In genomic region chr7:126377278-126378158, GRCm38 (mm10) we compare ENCODE assay signal across 8 mouse cellular contexts. TPM values are rescaled to one million over a fixed set of nuclear protein-coding genes. Genes with fewer than 3 reads are reported as not detected.
DNase-seq lines count a peak whose midpoint lies in the region; ATAC-seq lines count a peak whose summit lies in the region.

Gene Spns1 (minus strand): TSS chr7:126377450.

- peak; percentile 94 for DNase-seq in T-cell, adult 2 months (ENCODE audit: low spot score)
- peak; percentile 99 for DNase-seq in cerebellum, postnatal 36 days
- DNase-seq in frontal cortex, postnatal 36 days (ENCODE audit: low spot score in 2 of 2): peak; percentile 98 to 99
- peak; percentile 98 for DNase-seq in left cerebral cortex, adult 11 months (ENCODE audit: low spot score)
- DNase-seq in lung, postnatal 4 days: peak; percentile 95 to 96
- DNase-seq in retina, postnatal 7 days (ENCODE audit: low read depth, low spot score): peak; percentile 93
- DNase-seq in urinary bladder, adult 2 months (ENCODE audit: low spot score): peak; percentile 81

- WGBS in hindbrain, embryonic 15.5 days: under 1% methylated on average over 33 of the region's 33 CpGs

- H3K9me3 ChIP-seq in hindbrain, embryonic 15.5 days: no peaks in the 10 kb centered on the region

- H3K4me3 ChIP-seq in hindbrain, embryonic 15.5 days: peak within 1 kb of the TSS; percentile 82

- H3K4me1 ChIP-seq in hindbrain, embryonic 15.5 days (replicated peaks): peaks cover 24% of the 10 kb centered on the region

- H3K4me2 ChIP-seq in hindbrain, embryonic 15.5 days: peak within 1 kb of the TSS; percentile 91

- H3K27ac ChIP-seq in hindbrain, embryonic 15.5 days (replicated peaks): peak within 1 kb of the TSS; percentile 83

- peak; percentile 96 for ATAC-seq in hindbrain, embryonic 15.5 days (ENCODE audit: low FRiP score, low read depth)

- H3K36me3 ChIP-seq in hindbrain, embryonic 15.5 days: peaks cover 10% of the 10 kb centered on the region

- peak within 1 kb of the TSS; percentile 78 for H3K9ac ChIP-seq in hindbrain, embryonic 15.5 days

- H3K27me3 ChIP-seq in hindbrain, embryonic 15.5 days: no peaks in the 10 kb centered on the region

RNA-seq across cellular contexts. Expression of gene Spns1, which starts in this region (rescaled TPM):
- 82.7 and 90.9 TPM in 2 replicates for polyA plus RNA-seq in hindbrain, embryonic 15.5 days (2015; fragmentation: Nextera tagmentation; extraction: Ambion mirVana)
- 72.8 and 82.9 TPM in 2 replicates for polyA plus RNA-seq in urinary bladder, adult 2 months (2012; rRNA removed)

Comparison
In these comparisons a context has a peak if more than half of its experiments do, and no peak if none do; other contexts are left out.
1. Peak in every context shown above with its lines: DNase-seq, ATAC-seq, H3K4me3 ChIP-seq and H3K27ac ChIP-seq.